Mouse (Mus musculus) midbrain, postnatal 0 days (tissue): ENCODE measurements around the gene H2-T22. TPM values are rescaled to one million over a fixed set of nuclear protein-coding genes. Genes with fewer than 3 reads are reported as not detected.

ENCODE experiments used
- ATAC-seq: fragments of 200-750 bp; cut with Nextera tagmentation; 2 replicates; pipeline ENCODE4 v1.8.0; 2017; ENCODE audit warnings: moderate number of reproducible peaks, mild to moderate bottlenecking, moderate TSS enrichment, moderate library complexity; ENCODE audit not compliant: low FRiP score
- DNase-seq: peaks from one replicate; pipeline ENCODE4 v3.0.0-alpha.2; 2015; ENCODE audit warnings: low spot score
- H3K27ac ChIP-seq: fragments of 300-500 bp; sonication (generic); 2 replicates; pipeline ENCODE4 v1.5.1; 2014; ENCODE audit warnings: low read depth, mild to moderate bottlenecking, low read length, mixed read lengths
- H3K27me3 ChIP-seq: fragments of 300-500 bp; sonication (generic); 2 replicates; pipeline ENCODE4 v1.6.1; 2014; ENCODE audit warnings: low read length, control low read depth, mixed read lengths; ENCODE audit not compliant: insufficient read depth
- H3K36me3 ChIP-seq: fragments of 300-500 bp; sonication (generic); 2 replicates; pipeline ENCODE4 v1.6.1; 2014; ENCODE audit warnings: low read length, control low read depth, mixed read lengths; ENCODE audit not compliant: insufficient read depth
- H3K4me1 ChIP-seq: fragments of 300-500 bp; sonication (generic); 2 replicates; pipeline ENCODE4 v1.6.1; 2014; ENCODE audit warnings: mild to moderate bottlenecking, control low read depth, antibody characterized with exemption, low read length, mixed read lengths; ENCODE audit not compliant: insufficient read depth
- H3K4me2 ChIP-seq: fragments of 300-500 bp; sonication (generic); 2 replicates; pipeline ENCODE4 v1.6.1; 2014; ENCODE audit warnings: low read depth, mild to moderate bottlenecking, low read length, mixed read lengths; ENCODE audit not compliant: poor library complexity, severe bottlenecking
- H3K4me3 ChIP-seq: fragments of 300-500 bp; sonication (generic); 2 replicates; pipeline ENCODE4 v1.5.1; 2014; ENCODE audit warnings: low read depth, mild to moderate bottlenecking, low read length, moderate library complexity
- H3K9ac ChIP-seq: fragments of 300-500 bp; sonication (generic); replicated peaks from 2 replicates; pipeline ENCODE4 v1.6.1; 2014; ENCODE audit warnings: mild to moderate bottlenecking, low read length, moderate library complexity, mixed read lengths; ENCODE audit not compliant: poor library complexity, severe bottlenecking
- H3K9me3 ChIP-seq: fragments of 300-500 bp; sonication (generic); 2 replicates; pipeline ENCODE4 v1.6.1; 2016; ENCODE audit warnings: low read length, control low read depth
- CTCF ChIP-seq: IDR thresholded peaks from 2 replicates; pipeline ENCODE4 v1.5.1; 2016; ENCODE audit warnings: antibody characterized with exemption, mild to moderate bottlenecking
- WGBS: fragments of 180-500 bp; shearing (Covaris S2); extraction: QIAGEN DNeasy Blood & Tissue Kit; methylation state at CpG from one replicate; pipeline ENCODE4 v1.1.7; 2014; 5-methylcytosine and 5-hydroxymethylcytosine counted together
- polyA plus RNA-seq: library from polyadenylated mRNA; unstranded; fragments of >200 nt; fragmentation: Nextera tagmentation; extraction: Ambion mirVana; gene quantifications from 2 replicates; pipeline ENCODE4 v1.2.1, GENCODE M21; 2015
- total RNA-seq: library from RNA; depleted of rRNA; stranded (reverse); fragments of >200 nt; gene quantifications from 2 replicates; pipeline ENCODE4 v1.2.3, GENCODE M21; 2014

Gene H2-T22
- total and polyA plus RNA-seq, 2 experiments from 2014 or later = 7.1 to 11.5 TPM

- no peak overlapping the region for H3K4me3 ChIP-seq
- no peak overlapping the region for H3K9ac ChIP-seq
- H3K4me2 ChIP-seq = no peak overlapping the region
- H3K27me3 ChIP-seq = no peaks in the 10 kb centered on the region
- no peaks in the 10 kb centered on the region for H3K36me3 ChIP-seq
- H3K27ac ChIP-seq = no peak overlapping the region
- DNase-seq = no peak
- H3K4me1 ChIP-seq = no peaks in the 10 kb centered on the region
- 56% methylated on average over 7 of the region's 7 CpGs for WGBS
- no peak for ATAC-seq
- TF ChIP-seq CTCF = no peak
- H3K9me3 ChIP-seq = no peaks in the 10 kb centered on the region
Observed at GRCm38 (mm10) chr17:36028879-36029619, 13.5 kb downstream of the H2-T22 start.

GRCm38 (mm10) chr17:36027663-36028062 is 14.9 kb downstream of the H2-T22 start:
- no peak overlapping the region for H3K9ac ChIP-seq
- no peaks in the 10 kb centered on the region for H3K4me1 ChIP-seq
- H3K27ac ChIP-seq = no peak overlapping the region
- H3K4me3 ChIP-seq = no peak overlapping the region
- H3K4me2 ChIP-seq = no peak overlapping the region
- no peaks in the 10 kb centered on the region for H3K27me3 ChIP-seq
- H3K36me3 ChIP-seq = no peaks in the 10 kb centered on the region
- 94% methylated on average over 4 of the region's 4 CpGs for WGBS
- ATAC-seq (no peak), DNase-seq (no peak)
- no peaks in the 10 kb centered on the region for H3K9me3 ChIP-seq
- TF ChIP-seq CTCF = no peak

- no peak overlapping the region for H3K9ac ChIP-seq
- no peaks in the 10 kb centered on the region for H3K9me3 ChIP-seq
- no peak for ATAC-seq
- no peak overlapping the region for H3K27ac ChIP-seq
- H3K27me3 ChIP-seq = no peaks in the 10 kb centered on the region
- DNase-seq = no peak
- no peak for TF ChIP-seq CTCF
- no peaks in the 10 kb centered on the region for H3K4me1 ChIP-seq
- no peaks in the 10 kb centered on the region for H3K36me3 ChIP-seq
- WGBS = 83% methylated on average over 4 of the region's 4 CpGs
- no peak overlapping the region for H3K4me3 ChIP-seq
- H3K4me2 ChIP-seq = no peak overlapping the region
Observed at GRCm38 (mm10) chr17:36025901-36026300, 16.6 kb downstream of the H2-T22 start.

GRCm38 (mm10) chr17:36025197-36025596 is 17.4 kb downstream of the H2-T22 start:
- no peaks in the 10 kb centered on the region for H3K27me3 ChIP-seq
- DNase-seq (no peak), ATAC-seq (no peak)
- H3K4me3 ChIP-seq = no peak overlapping the region
- H3K27ac ChIP-seq = no peak overlapping the region
- no peak overlapping the region for H3K9ac ChIP-seq
- no peaks in the 10 kb centered on the region for H3K36me3 ChIP-seq
- no peaks in the 10 kb centered on the region for H3K9me3 ChIP-seq
- TF ChIP-seq CTCF = no peak
- H3K4me2 ChIP-seq = no peak overlapping the region
- WGBS = 54% methylated on average over 5 of the region's 5 CpGs
- no peaks in the 10 kb centered on the region for H3K4me1 ChIP-seq

GRCm38 (mm10) chr17:36023710-36024654 is 18.6 kb downstream of the H2-T22 start:
- Histone ChIP-seq H3K9me3 (no peaks in the 10 kb centered on the region), H3K36me3 (no peaks in the 10 kb centered on the region), H3K4me2 (no peak overlapping the region), H3K27ac (no peak overlapping the region), H3K4me3 (no peak overlapping the region), H3K27me3 (no peaks in the 10 kb centered on the region), H3K9ac (no peak overlapping the region), H3K4me1 (no peaks in the 10 kb centered on the region)
- no peak for ATAC-seq
- 67% methylated on average over 9 of the region's 9 CpGs for WGBS
- DNase-seq = no peak
- no peak for TF ChIP-seq CTCF

- no peaks in the 10 kb centered on the region for H3K36me3 ChIP-seq
- no peaks in the 10 kb centered on the region for H3K27me3 ChIP-seq
- ATAC-seq = no peak
- H3K4me2 ChIP-seq = no peak overlapping the region
- DNase-seq = no peak
- no peak for TF ChIP-seq CTCF
- no peaks in the 10 kb centered on the region for H3K4me1 ChIP-seq
- no peak overlapping the region for H3K9ac ChIP-seq
- H3K9me3 ChIP-seq = no peaks in the 10 kb centered on the region
- H3K27ac ChIP-seq = no peak overlapping the region
- H3K4me3 ChIP-seq = no peak overlapping the region
- WGBS = 93% methylated on average over 6 of the region's 6 CpGs
Observed at GRCm38 (mm10) chr17:36022922-36023321, 19.6 kb downstream of the H2-T22 start.
